Mouse (Mus musculus) G1E (cell line): ENCODE data around the gene Zfp423.
"Not testable (repeated sequence)": the region's sequence is repeated elsewhere in the genome, so short reads cannot be mapped to it uniquely, and the experiment has no call there.

Source experiments
- CTCF ChIP-seq: IDR thresholded peaks from 2 replicates; pipeline ENCODE4 v1.5.1; 2012; ENCODE audit warnings: low read depth, low read length, inconsistent platforms, mixed read lengths
- GATA1 ChIP-seq: IDR thresholded peaks from 2 replicates; pipeline ENCODE4 v1.6.1; 2012; ENCODE audit warnings: borderline replicate concordance, low read length, inconsistent platforms, mixed read lengths
- POLR2AphosphoS5 ChIP-seq: IDR thresholded peaks from 2 replicates; pipeline ENCODE4 v1.6.1; 2012; ENCODE audit warnings: low read depth, low read length, inconsistent platforms; ENCODE audit not compliant: insufficient replicate concordance

DNA sequence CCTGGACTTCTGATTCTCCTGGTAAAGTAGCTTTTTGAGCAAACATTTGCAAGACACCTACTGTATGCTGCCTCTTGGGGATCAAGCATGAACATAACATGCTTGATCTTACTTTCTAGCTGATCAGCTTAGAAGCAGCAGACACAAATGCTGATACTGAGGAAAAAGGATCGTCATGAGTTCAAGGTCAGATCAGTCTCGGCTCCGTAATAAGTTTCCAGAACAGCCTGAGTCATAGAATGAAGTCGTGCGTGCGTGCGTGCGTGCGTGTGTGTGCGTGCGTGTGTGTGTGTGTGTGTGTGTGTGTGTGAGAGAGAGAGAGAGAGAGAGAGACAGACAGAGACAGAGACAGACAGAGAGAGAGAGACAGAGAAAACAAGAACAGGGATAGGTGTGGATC is 117.3 kb downstream of the Zfp423 start:
- TF ChIP-seq CTCF, GATA1, POLR2AphosphoS5: not testable (repeated sequence)
